Mouse (Mus musculus): ENCODE measurements around the gene Mpl. TPM values are rescaled to one million over a fixed set of nuclear protein-coding genes. Genes with fewer than 3 reads are reported as not detected.

The Mpl gene
- total RNA-seq, 1 experiment from 2014 or later = 0.15 TPM

Other genes with a start within 250 kb of the Mpl start
- gene Ptprf, start 166.1 kb downstream of the Mpl start, total RNA-seq (2021) = 63.5 and 64.3 TPM in 2 replicates
- gene Szt2, start 48.2 kb downstream of the Mpl start, total RNA-seq (2021) = 18.3 and 22.5 TPM in 2 replicates
- 65.7 and 67.9 TPM in 2 replicates for gene Med8, start 48.2 kb downstream of the Mpl start, total RNA-seq (2021)
- gene Elovl1, start 29.4 kb downstream of the Mpl start, total RNA-seq (2021) = 66.4 and 75.4 TPM in 2 replicates
- 24.5 and 25.0 TPM in 2 replicates for gene Cdc20, start 20.2 kb downstream of the Mpl start, total RNA-seq (2021)
- gene Tie1, start 32.5 kb upstream of the Mpl start, total RNA-seq (2021) = 65.7 and 79.2 TPM in 2 replicates
- gene 2610528J11Rik, start 69.5 kb upstream of the Mpl start, total RNA-seq (2021) = 3.6 TPM in 1 of 2 replicates, not detected in the other
- 0.45 and 1.4 TPM in 2 replicates for gene Tmem125, start 86.5 kb upstream of the Mpl start, total RNA-seq (2021)
- not detected in 2 replicates for gene Cfap57, start 163.3 kb upstream of the Mpl start, total RNA-seq (2021)
- gene Ebna1bp2, start 163.3 kb upstream of the Mpl start, total RNA-seq (2021) = 67.7 and 86.3 TPM in 2 replicates
- not detected in 2 replicates for gene Olfr62, start 201.4 kb upstream of the Mpl start, total RNA-seq (2021)
- not detected in 2 replicates for gene Olfr1342, start 235.2 kb upstream of the Mpl start, total RNA-seq (2021)
- gene Olfr1341, start 246.0 kb upstream of the Mpl start, total RNA-seq (2021) = not detected in 2 replicates